Mouse (Mus musculus) stomach, postnatal 0 days (tissue): ENCODE results near the gene Plod1. TPM values are rescaled to one million over a fixed set of nuclear protein-coding genes. Genes with fewer than 3 reads are reported as not detected.

Experiments used
- ATAC-seq: fragments of 200-750 bp; cut with Nextera tagmentation; 2 replicates; pipeline ENCODE4 v1.8.0; 2017; ENCODE audit not compliant: low FRiP score, low TSS enrichment
- DNase-seq: peaks from one replicate; pipeline ENCODE4 v3.0.0-alpha.2; 2016; ENCODE audit warnings: low spot score
- H3K27ac ChIP-seq: fragments of 300-500 bp; sonication (generic); replicated peaks from 2 replicates; pipeline ENCODE4 v1.5.1; 2014; ENCODE audit warnings: mild to moderate bottlenecking, control low read depth
- H3K27me3 ChIP-seq: fragments of 300-500 bp; sonication (generic); 2 replicates; pipeline ENCODE4 v1.6.1; 2014; ENCODE audit warnings: low read length; ENCODE audit not compliant: control insufficient read depth, insufficient read depth
- H3K36me3 ChIP-seq: fragments of 300-500 bp; sonication (generic); 2 replicates; pipeline ENCODE4 v1.6.1; 2014; ENCODE audit warnings: low read length, mixed read lengths; ENCODE audit not compliant: control insufficient read depth, insufficient read depth
- H3K4me1 ChIP-seq: fragments of 300-500 bp; sonication (generic); replicated peaks from 2 replicates; pipeline ENCODE4 v1.6.1; 2014; ENCODE audit warnings: antibody characterized with exemption; ENCODE audit not compliant: control insufficient read depth, insufficient read depth
- H3K4me2 ChIP-seq: fragments of 300-500 bp; sonication (generic); replicated peaks from 2 replicates; pipeline ENCODE4 v1.6.1; 2014; ENCODE audit warnings: low read depth, mild to moderate bottlenecking, control low read depth, moderate library complexity
- H3K4me3 ChIP-seq: fragments of 300-500 bp; sonication (generic); 2 replicates; pipeline ENCODE4 v1.5.1; 2014; ENCODE audit warnings: low read depth, low read length, control low read depth
- H3K9ac ChIP-seq: fragments of 300-500 bp; sonication (generic); 2 replicates; pipeline ENCODE4 v1.6.1; 2014; ENCODE audit warnings: mild to moderate bottlenecking, low read length, control low read depth, mixed read lengths
- H3K9me3 ChIP-seq: fragments of 300-500 bp; sonication (generic); 2 replicates; pipeline ENCODE4 v1.6.1; 2016; ENCODE audit warnings: low read length; ENCODE audit not compliant: control insufficient read depth
- CTCF ChIP-seq: IDR thresholded peaks from 2 replicates; pipeline ENCODE4 v1.5.1; 2016; ENCODE audit warnings: antibody characterized with exemption, low read depth, mild to moderate bottlenecking, moderate library complexity
- EP300 ChIP-seq: optimal IDR thresholded peaks from 2 replicates; pipeline ENCODE3; 2016; ENCODE audit warnings: antibody characterized with exemption
- WGBS: fragments of 180-500 bp; shearing (Covaris S2); extraction: QIAGEN DNeasy Blood & Tissue Kit; methylation state at CpG from one replicate; pipeline ENCODE4 v1.1.7; 2014; 5-methylcytosine and 5-hydroxymethylcytosine counted together
- polyA plus RNA-seq: library from polyadenylated mRNA; unstranded; fragments of >200 nt; fragmentation: Nextera tagmentation; extraction: Ambion mirVana; gene quantifications from 2 replicates; pipeline ENCODE4 v1.2.1, GENCODE M21; 2015

Gene Plod1
- polyA plus RNA-seq, 1 experiment from 2014 or later = 20.1 TPM

DNA sequence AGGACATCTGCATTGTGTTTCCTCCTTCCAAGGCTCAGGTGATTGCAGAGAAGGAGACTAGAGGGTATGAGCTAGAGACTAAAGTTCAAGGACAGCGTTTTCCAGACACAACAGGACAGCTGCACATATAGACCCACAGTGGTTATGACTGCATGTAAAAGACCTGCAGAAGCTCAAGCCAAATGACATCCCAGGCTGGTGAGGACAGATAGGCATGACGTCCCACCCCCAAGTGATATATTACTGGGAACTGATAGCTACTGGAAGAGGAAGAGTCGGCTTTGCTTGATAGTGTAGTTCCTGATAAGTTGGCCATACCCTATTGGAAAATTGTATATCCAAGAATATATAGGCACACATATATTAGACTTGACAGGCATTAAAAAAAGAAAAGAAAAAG, 39.7 kb upstream of the Plod1 start:
- DNase-seq (no peak), ATAC-seq (no peak)
- Histone ChIP-seq H3K27ac (no peak overlapping the region), H3K9me3 (no peaks in the 10 kb centered on the region; the same call in 1 of the 2 replicates), H3K27me3 (no peaks in the 10 kb centered on the region), H3K4me3 (no peak overlapping the region), H3K9ac (no peak overlapping the region), H3K4me2 (no peak overlapping the region), H3K4me1 (no peaks in the 10 kb centered on the region), H3K36me3 (no peaks in the 10 kb centered on the region)
- no peak for TF ChIP-seq CTCF
- no peak for TF ChIP-seq EP300
- 76% methylated on average over 3 of the region's 3 CpGs for WGBS

DNA sequence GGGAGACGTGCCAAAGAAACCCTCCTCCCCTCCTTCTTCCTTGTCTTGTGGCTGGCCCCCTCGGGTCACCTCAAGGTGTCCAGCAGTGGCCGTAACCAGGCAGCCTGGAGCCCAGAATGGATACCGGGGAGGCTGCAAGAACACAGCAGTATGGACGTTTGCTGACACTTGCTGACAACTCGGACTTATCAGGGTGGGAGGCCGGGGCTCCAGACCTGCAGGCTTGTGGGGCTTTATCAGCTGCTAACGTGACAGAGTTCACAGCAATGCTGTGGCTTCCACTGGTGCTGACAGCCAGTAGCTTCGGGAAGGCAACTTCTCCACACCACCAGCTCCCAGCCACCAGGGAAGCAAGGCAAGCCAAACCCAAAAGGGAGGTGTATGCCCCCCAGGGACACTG, 32.8 kb upstream of the Plod1 start:
- ATAC-seq (no peak), DNase-seq (no peak)
- Histone ChIP-seq H3K9me3 (no peaks in the 10 kb centered on the region), H3K27ac (no peak overlapping the region), H3K36me3 (no peaks in the 10 kb centered on the region), H3K4me3 (no peak overlapping the region), H3K27me3 (no peaks in the 10 kb centered on the region), H3K4me1 (no peaks in the 10 kb centered on the region), H3K9ac (no peak overlapping the region), H3K4me2 (no peak overlapping the region)
- 36% methylated on average over 9 of the region's 9 CpGs for WGBS
- no peak for TF ChIP-seq CTCF
- no peak for TF ChIP-seq EP300

DNA sequence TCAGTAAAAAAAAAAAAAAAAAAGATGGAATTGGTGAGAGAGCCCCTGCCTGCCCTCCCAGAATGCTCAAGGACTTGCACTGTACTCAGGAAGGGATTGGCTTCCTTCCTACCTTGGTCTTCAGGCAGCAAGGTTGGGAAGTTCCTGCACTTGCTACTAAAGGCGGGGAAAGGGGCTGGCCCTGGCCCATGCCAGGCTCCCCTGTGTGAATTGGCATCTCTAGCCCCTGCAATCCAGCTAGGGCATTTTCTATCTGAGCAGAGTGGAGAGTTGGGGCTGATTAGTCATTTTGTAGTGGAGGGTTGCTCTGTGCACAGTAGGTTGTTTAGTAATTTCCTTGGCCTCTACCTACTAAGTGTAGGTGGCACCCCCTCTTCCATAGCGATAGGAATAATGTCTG, 32.2 kb upstream of the Plod1 start:
- Histone ChIP-seq H3K9ac (no peak overlapping the region), H3K36me3 (no peaks in the 10 kb centered on the region), H3K27ac (no peak overlapping the region), H3K9me3 (no peaks in the 10 kb centered on the region), H3K4me3 (no peak overlapping the region), H3K27me3 (no peaks in the 10 kb centered on the region), H3K4me2 (no peak overlapping the region), H3K4me1 (no peaks in the 10 kb centered on the region)
- TF ChIP-seq EP300 (no peak), CTCF (no peak)
- no peak for ATAC-seq
- 83% methylated on average over 2 of the region's 2 CpGs for WGBS
- no peak for DNase-seq

DNA sequence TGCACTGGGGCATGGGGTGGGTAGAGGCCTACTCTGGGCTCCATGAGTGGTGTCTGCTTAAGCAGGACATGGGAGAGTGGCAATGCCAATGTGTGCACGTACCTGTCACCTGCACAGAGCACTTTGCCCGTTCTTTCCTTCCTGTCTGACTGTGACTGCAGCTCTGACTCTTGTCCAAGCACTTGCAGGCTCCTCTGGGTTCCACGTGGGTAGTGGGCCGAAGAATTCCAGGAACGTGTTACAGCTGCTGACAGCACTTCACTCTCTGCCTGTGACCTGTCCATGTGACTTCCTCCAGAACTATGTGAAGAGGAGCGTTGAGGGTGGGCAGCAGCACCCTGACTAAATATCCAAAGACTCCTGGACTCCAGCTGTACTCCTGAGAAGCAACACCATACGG, 29.1 kb upstream of the Plod1 start:
- no peak overlapping the region for H3K4me2 ChIP-seq
- H3K4me3 ChIP-seq = no peak overlapping the region
- DNase-seq (no peak), ATAC-seq (no peak)
- no peaks in the 10 kb centered on the region for H3K27me3 ChIP-seq
- 54% methylated on average over 7 of the region's 7 CpGs for WGBS
- H3K9ac ChIP-seq = no peak overlapping the region
- no peak for TF ChIP-seq EP300
- no peaks in the 10 kb centered on the region for H3K36me3 ChIP-seq
- no peak overlapping the region for H3K27ac ChIP-seq
- H3K4me1 ChIP-seq = no peaks in the 10 kb centered on the region
- no peaks in the 10 kb centered on the region for H3K9me3 ChIP-seq

DNA sequence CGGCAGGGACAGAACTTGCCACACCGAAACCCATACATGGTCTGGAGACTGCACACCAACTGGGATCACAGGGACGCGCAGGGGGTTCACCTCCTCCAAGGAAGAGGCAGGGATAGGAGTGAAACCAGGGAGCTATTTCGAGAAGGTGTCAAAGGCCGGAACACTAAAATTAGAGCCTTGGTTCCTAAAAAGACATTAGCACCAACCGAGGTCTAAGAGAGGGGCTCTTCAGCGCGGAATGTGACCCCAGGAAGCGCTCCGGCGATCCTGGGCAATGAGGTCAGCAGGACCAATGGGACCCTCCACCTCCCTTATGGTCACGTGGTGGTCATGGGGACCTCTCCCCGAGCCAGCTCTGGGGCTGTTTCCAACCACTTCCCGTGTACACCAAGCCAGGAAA, 27.1 kb upstream of the Plod1 start:
- no peak for TF ChIP-seq EP300
- no peak for TF ChIP-seq CTCF
- no peak overlapping the region for H3K4me2 ChIP-seq
- no peaks in the 10 kb centered on the region for H3K9me3 ChIP-seq
- no peak for ATAC-seq
- no peaks in the 10 kb centered on the region for H3K27me3 ChIP-seq
- H3K9ac ChIP-seq = no peak overlapping the region
- no peaks in the 10 kb centered on the region for H3K36me3 ChIP-seq
- no peak overlapping the region for H3K4me3 ChIP-seq
- no peak overlapping the region for H3K27ac ChIP-seq
- WGBS = 87% methylated on average over 15 of the region's 15 CpGs
- no peaks in the 10 kb centered on the region for H3K4me1 ChIP-seq
- no peak for DNase-seq

DNA sequence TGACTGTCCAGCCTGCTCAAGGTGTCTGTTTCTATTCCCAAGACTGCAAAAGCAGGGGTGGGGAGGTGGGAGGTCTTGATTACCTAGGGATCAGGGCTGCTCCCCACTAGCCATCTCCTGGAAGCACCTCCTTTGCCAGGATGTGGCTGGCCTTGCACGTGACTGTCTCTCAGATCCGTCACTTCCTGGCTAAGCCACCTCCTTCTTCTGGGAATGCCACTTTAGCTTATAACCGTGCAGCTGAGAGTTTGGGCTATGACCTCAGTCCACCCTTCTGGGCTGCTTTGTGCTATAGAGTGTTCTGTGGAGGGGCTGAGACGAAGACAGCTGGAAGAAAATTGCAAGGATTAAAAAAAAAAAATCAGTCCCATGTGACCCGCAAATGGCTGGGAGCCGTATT, 26.2 kb upstream of the Plod1 start:
- 43% methylated on average over 6 of the region's 6 CpGs for WGBS
- no peaks in the 10 kb centered on the region for H3K9me3 ChIP-seq
- TF ChIP-seq CTCF (no peak), EP300 (no peak)
- H3K36me3 ChIP-seq = no peaks in the 10 kb centered on the region
- H3K27ac ChIP-seq = no peak overlapping the region
- no peaks in the 10 kb centered on the region for H3K4me1 ChIP-seq
- DNase-seq = no peak
- ATAC-seq = no peak
- H3K9ac ChIP-seq = no peak overlapping the region
- H3K4me2 ChIP-seq = no peak overlapping the region
- no peak overlapping the region for H3K4me3 ChIP-seq
- H3K27me3 ChIP-seq = no peaks in the 10 kb centered on the region
